Mouse (Mus musculus) adrenal gland, adult 2 months (tissue): Measurements from ENCODE around the gene Eif4a2. TPM values are rescaled to one million over a fixed set of nuclear protein-coding genes. Genes with fewer than 3 reads are reported as not detected.

Source experiments
- DNase-seq: peaks from one replicate; pipeline ENCODE4 v3.0.0; 2021
- microRNA-seq, 2 experiments: library from miRNA; unstranded; fragments of <30 nt; microRNA quantifications; one replicate each; pipeline ENCODE4 v1.2.0; 2021
- polyA plus RNA-seq: library from polyadenylated mRNA; depleted of rRNA; stranded (reverse); fragments of >200 nt; gene quantifications from 2 replicates; pipeline ENCODE4 v1.2.3, GENCODE M21; 2012; rRNA removed
- total RNA-seq, 2 experiments: library from RNA; stranded (reverse); gene quantifications; 2 replicates each; pipeline ENCODE4 v1.2.3; 2021

Eif4a2 gene
- total and polyA plus RNA-seq, 3 experiments = 24.3 to 617 (median 474) TPM

DNA sequence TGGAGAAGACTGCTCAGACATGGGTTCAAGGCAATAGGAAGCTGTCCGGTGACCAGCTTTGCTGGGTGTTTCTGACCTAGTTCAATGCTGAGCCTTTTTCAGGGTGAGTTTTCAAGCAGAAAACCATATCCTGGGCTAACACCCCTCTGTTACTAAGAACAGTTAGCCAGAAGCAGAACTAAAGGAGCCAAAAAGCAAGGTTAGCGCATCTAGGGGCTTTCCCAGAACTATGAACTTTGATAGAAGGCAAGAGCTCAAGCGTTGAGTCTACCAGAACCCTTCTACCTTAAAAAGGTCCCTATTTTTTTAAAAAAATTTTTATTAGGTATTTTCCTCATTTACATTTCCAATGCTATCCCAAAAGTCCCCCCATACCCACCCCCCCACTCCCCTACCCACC is 33.7 kb downstream of the Eif4a2 start:
- DNase-seq = no peak

DNA sequence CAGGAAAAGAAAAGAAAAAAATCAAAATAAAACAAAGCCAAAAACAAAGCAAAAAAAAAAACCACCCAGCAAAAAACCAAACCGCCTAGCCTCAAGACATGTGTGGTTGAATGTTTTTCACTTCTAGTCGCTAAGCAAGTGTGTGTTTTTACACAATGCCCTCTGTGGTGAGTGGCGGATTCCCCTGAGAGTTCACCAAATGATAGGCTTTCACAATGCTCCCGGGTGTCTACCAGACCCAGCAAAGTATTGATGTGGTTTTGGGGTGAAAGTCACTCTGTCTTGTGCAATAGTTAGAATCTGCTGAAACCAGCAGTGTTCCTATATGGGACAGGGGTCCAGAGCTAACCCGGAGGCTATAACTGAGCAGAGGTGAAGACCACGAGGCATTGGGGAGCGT is 37.1 kb downstream of the Eif4a2 start:
- no peak for DNase-seq

DNA sequence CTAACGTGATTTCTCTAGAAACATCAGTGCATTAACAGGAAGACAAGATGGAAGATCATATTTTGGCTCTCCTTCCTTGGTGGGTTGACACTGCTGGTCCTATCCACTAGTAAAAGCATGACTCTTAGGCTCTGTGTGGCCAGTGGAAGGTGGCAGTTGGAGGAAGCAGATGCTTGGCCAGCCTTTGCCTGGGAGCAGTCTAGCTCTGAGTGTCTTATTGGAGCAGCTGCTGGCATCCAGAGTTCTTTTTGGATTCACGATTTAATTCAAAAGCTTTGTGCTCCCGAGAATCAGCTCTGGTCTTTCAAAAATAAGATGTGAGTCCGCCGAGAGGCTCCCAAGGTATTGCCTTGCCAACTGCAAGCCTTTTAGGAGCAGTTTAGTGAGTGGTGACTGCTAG is 38.0 kb downstream of the Eif4a2 start:
- no peak for DNase-seq

DNA sequence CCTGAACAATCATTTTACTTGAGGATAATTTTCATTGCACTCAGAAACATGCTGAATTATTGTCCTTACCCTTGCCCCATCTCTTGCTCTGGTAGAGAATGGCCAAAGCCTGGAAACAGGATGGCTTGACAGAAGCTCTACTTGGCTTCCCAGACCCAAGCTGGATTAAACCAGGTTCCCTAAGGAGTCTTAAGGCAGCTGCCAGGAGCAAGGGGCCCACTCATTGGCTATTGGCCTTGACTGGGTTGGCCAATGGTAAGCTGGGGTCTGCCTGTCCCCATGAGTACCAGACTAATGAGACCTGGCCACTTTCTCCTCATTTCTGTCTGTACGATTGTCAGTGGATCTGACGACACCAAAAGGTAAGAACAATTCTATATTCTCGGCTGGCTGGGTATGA is 39.0 kb downstream of the Eif4a2 start, which contains the start of gene Adipoq:
Gene Adipoq (plus strand): TSS at position 257 of the 400 bp plus-strand sequence.
- no peak for DNase-seq

DNA sequence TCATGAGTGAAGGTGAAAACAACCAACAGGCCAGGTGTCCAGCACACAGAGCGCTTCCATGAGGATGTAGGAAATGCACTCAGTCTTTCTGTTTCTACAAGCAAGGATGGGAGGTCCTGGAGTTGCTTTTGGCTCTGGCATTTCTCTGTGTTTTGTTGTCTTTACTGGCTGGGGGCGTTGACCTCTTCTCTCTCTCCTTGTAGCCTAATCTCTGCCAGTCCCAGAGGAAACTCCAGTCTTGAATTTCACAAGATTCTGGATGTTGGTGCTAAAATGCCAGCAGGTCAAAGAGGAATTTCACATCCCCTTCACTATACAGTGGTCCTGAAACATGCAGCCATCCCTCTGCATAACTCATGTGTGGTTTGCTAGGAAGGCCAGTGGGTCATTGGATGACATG is 41.7 kb downstream of the Eif4a2 start:
- DNase-seq = no peak

DNA sequence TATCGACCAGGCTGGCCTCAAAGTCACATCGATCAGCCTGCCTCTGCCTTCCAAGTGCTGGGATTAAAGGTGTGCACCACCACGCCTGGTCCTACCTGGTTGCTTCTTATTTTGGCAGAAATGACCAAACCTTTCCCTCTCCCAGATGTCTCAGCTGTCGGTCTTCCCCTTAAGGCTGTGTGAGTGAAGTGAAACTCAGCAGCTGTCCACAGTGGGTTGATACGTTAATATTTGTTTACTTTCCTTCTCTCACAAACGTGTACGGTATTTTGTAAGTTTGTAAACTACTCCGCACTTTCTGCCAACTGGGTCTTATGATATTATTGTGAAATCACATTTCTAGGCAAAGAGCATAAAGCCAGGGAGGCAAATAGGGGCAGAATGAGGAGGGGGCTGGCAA is 42.2 kb downstream of the Eif4a2 start:
- DNase-seq = no peak

DNA sequence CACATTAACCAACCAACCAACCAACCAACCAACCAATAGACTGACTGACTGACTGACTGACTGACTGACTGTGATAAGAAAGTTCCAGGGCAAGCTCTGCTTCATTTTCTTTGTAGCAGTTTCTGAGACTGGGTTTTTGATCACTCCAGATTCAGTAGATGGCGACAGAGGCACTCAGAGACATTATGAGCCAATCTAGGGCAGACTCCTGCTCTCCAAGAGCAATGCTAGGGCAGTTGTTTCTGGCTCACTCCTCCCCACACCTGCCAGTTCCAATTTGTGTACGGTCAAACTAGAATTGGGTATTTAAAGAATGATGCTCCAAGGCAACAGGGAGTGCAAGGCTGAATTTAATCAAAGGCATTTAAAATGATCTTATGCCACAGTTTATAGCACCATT is 44.2 kb downstream of the Eif4a2 start:
- peak; percentile 71 for DNase-seq

DNA sequence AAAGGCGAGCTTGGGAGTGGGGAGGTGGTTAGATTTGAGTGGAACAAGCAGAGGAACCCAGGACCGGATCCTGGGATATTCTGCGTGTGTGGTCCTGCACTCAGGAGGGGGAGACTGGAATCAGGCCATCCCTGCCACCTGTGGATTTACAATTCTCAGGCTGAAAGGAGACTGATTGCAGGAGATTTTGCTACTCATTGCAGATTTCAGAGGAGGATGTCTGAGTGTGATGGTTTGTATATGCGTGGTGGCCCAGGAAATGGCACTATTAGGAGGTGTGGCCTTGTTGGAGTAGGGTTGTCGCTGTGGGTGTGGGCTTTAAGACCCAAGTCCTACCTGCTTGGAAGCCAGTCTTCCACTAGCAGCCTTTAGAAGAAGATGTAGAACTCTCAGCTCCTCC is 47.0 kb downstream of the Eif4a2 start:
- DNase-seq = no peak

DNA sequence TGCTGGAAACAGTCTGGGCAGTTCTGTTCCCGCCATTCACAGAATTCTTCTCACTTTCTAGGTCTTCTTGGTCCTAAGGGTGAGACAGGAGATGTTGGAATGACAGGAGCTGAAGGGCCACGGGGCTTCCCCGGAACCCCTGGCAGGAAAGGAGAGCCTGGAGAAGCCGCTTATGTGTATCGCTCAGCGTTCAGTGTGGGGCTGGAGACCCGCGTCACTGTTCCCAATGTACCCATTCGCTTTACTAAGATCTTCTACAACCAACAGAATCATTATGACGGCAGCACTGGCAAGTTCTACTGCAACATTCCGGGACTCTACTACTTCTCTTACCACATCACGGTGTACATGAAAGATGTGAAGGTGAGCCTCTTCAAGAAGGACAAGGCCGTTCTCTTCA is 49.8 kb downstream of the Eif4a2 start:
- DNase-seq = no peak

DNA sequence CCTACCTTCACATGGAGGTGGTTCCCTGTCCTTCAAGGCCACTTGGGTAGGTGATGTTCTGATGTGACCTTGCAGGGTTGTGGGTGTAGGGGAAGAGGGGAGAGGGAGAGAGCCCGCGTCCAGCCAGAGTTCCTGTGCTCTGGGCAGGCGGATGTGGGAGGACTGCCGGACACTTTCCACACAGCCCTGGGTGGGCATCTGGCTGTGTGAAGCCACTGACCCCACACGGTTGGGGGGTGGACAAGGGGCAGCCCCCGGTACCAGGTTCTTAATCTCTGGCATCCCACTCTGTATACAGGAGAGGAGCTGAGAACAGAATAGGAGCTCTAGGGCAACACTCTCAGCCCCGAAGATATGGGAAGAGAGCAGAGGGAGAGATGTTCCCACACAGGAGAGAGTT is 51.0 kb downstream of the Eif4a2 start:
- no peak for DNase-seq

DNA sequence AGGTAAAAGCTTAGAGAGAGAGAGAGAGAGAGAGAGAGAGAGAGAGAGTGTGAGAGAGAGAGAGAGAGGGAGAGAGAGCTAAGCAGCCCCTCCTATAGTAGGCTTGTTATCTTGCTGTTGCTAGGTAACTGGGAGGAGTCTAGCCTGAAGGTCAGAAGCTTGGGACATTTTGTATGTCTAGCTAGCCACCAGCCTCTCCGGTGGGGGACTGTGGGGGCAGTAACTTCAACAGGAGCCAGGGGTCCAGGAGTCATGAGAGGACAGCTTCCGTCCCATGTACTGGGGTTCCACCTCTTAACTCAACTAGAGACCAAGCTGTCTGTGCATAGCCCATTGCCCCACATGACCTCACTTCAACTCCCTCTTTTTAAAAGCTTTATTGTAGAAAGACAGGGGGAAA is 51.7 kb downstream of the Eif4a2 start:
- DNase-seq = peak; percentile 51

DNA sequence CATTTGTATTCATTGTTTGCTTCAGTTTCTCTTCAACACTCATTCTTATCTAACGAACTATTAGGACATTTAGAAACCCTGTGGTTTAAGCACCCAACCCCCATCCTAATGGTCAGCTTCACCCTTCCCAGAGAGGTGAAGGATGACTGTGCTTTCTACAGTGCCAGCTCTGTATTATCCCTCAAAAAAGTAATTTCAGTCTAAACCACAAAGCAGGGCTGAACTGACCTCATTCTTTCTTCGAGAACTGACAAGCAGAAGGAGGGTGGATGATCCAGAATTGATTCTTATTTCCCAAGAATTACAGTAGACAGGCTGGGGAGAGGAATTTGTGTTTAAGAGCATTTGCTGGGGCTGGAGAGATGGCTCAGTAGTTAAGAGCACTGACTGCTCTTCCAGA is 52.5 kb downstream of the Eif4a2 start:
- peak; percentile 53 for DNase-seq

DNA sequence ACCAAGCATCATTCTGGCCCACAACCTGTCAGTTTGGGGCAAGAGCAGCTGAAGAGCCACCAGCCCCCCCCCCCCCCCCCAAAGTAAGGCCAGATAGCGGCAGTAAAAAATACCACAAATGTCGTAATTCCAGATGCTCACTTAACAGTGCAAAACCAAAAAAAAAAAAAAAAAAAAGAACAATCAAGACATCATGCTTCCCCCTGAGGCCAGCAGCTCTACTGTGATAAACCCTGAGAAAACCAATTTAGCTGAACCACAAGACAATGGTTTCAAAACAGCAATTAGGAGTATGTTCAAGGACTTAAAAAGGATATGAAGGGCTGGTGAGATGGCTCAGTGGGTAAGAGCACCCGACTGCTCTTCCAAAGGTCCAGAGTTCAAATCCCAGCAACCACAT is 54.9 kb downstream of the Eif4a2 start:
- DNase-seq = no peak

Small RNAs within 50 kb of the gene (microRNA-seq; reads per million reads assigned to microRNA genes)
- 6.2 to 11.4 reads per million in 2 experiments for gene Gm49346

Other genes with a start within 250 kb of the Eif4a2 start
- 10 to 100 TPM; 17.5 to 20.5 TPM for gene Tbccd1, start 249.8 kb upstream of the Eif4a2 start, total RNA-seq
- 7.3 and 8.3 TPM in 2 replicates for gene Tbccd1, start 249.8 kb upstream of the Eif4a2 start, polyA plus RNA-seq
- gene Dnajb11, start 249.6 kb upstream of the Eif4a2 start, total RNA-seq = 10 to 100 TPM; 64.1 to 73.2 TPM
- 18.3 and 21.1 TPM in 2 replicates for gene Dnajb11, start 249.6 kb upstream of the Eif4a2 start, polyA plus RNA-seq
- 10 to 100 TPM in 1 of 2 experiments, 1 to 10 TPM in 1; 2.8 to 34.5 TPM for gene Ahsg, start 216.2 kb upstream of the Eif4a2 start, total RNA-seq
- gene Ahsg, start 216.2 kb upstream of the Eif4a2 start, polyA plus RNA-seq = 3.4 and 12.0 TPM in 2 replicates
- 10 to 100 TPM in 1 of 2 experiments, 1 to 10 TPM in 1; 2.5 to 50.7 TPM for gene Fetub, start 189.1 kb upstream of the Eif4a2 start, total RNA-seq
- gene Fetub, start 189.1 kb upstream of the Eif4a2 start, polyA plus RNA-seq = 32.6 and 53.1 TPM in 2 replicates
- 1 to 10 TPM in 1 of 2 experiments, not detected in 1; 4.3 TPM for gene Hrg, start 156.4 kb upstream of the Eif4a2 start, total RNA-seq
- gene Hrg, start 156.4 kb upstream of the Eif4a2 start, polyA plus RNA-seq = 0.15 and 0.44 TPM in 2 replicates
- gene Kng2, start 78.0 kb upstream of the Eif4a2 start, total RNA-seq = 1 to 10 TPM; 5.7 to 9.1 TPM
- 1.3 and 1.5 TPM in 2 replicates for gene Kng2, start 78.0 kb upstream of the Eif4a2 start, polyA plus RNA-seq
- gene Kng1, start 49.6 kb upstream of the Eif4a2 start, total RNA-seq = 1 to 10 TPM in 1 of 2 experiments, under 1 TPM in 1; 0.41 to 5.2 TPM
- gene Kng1, start 49.6 kb upstream of the Eif4a2 start, polyA plus RNA-seq = not detected in 2 replicates
- gene Rfc4, start 20.3 kb downstream of the Eif4a2 start, total RNA-seq = 1 to 10 TPM; 3.4 to 7.8 TPM
- not detected in 2 replicates for gene Rfc4, start 20.3 kb downstream of the Eif4a2 start, polyA plus RNA-seq
- 100 to 1,000 TPM; 337 to 708 TPM for gene Adipoq, start 39.1 kb downstream of the Eif4a2 start, total RNA-seq
- gene Adipoq, start 39.1 kb downstream of the Eif4a2 start, polyA plus RNA-seq = 138 and 239 TPM in 2 replicates
- 10 to 100 TPM; 32.2 to 49.5 TPM for gene St6gal1, start 117.3 kb downstream of the Eif4a2 start, total RNA-seq
- gene St6gal1, start 117.3 kb downstream of the Eif4a2 start, polyA plus RNA-seq = 23.1 and 24.2 TPM in 2 replicates